Mouse (Mus musculus): ENCODE measurements around the gene Tnnc2. TPM values are rescaled to one million over a fixed set of nuclear protein-coding genes. Genes with fewer than 3 reads are reported as not detected.

The Tnnc2 gene
- polyA plus RNA-seq, 1 experiment from 2014 or later = 8.4 TPM

- DNase-seq (no peak), ATAC-seq (ENCODE audit: low read depth) (no peak)
- Histone ChIP-seq H3K9ac (peak overlapping the region; percentile 96), H3K9me3 (replicated peaks) (no peaks in the 10 kb centered on the region), H3K4me3 (replicated peaks) (peak overlapping the region; percentile 83), H3K36me3 (peaks cover 63% of the 10 kb centered on the region), H3K4me2 (peak overlapping the region; percentile 78), H3K4me1 (replicated peaks) (peaks cover 64% of the 10 kb centered on the region), H3K27me3 (no peaks in the 10 kb centered on the region), H3K27ac (peak overlapping the region; percentile 95)
- under 1% methylated on average over 15 of the region's 15 CpGs for WGBS (ENCODE audit: insufficient replicate concordance)
These were observed 9.5 kb downstream of the Tnnc2 start for GRCm38 (mm10) chr2:164770279-164770678.

GRCm38 (mm10) chr2:164769258-164770037 lies 10.3 kb downstream of the Tnnc2 start, which contains the start of gene Ube2c:
Ube2c (plus strand) TSS chr2:164769898.
- DNase-seq = peak; percentile 99
- peak; percentile 94 for ATAC-seq (ENCODE audit: low read depth)
- Histone ChIP-seq H3K36me3 (peaks cover 71% of the 10 kb centered on the region), H3K27ac (peak within 1 kb of the TSS; percentile 95), H3K9me3 (replicated peaks) (no peaks in the 10 kb centered on the region), H3K27me3 (no peaks in the 10 kb centered on the region), H3K4me1 (replicated peaks) (peaks cover 68% of the 10 kb centered on the region), H3K4me3 (replicated peaks) (peak within 1 kb of the TSS; percentile 83), H3K9ac (peak within 1 kb of the TSS; percentile 96), H3K4me2 (peak within 1 kb of the TSS; percentile 78)
- 2% methylated on average over 53 of the region's 53 CpGs for WGBS (ENCODE audit: insufficient replicate concordance)

GRCm38 (mm10) chr2:164767812-164768540 lies 11.8 kb downstream of the Tnnc2 start:
- Histone ChIP-seq H3K4me1 (replicated peaks) (peaks cover 63% of the 10 kb centered on the region), H3K9ac (peak overlapping the region; percentile 22), H3K9me3 (replicated peaks) (no peaks in the 10 kb centered on the region), H3K36me3 (peaks cover 76% of the 10 kb centered on the region), H3K27me3 (no peaks in the 10 kb centered on the region), H3K4me2 (peak overlapping the region; percentile 73), H3K27ac (peak overlapping the region; percentile 65), H3K4me3 (replicated peaks) (peak overlapping the region; percentile 67; the same call in 1 of the 2 replicates)
- ATAC-seq (ENCODE audit: low read depth) (no peak), DNase-seq (no peak)
- 92% methylated on average over 15 of the region's 15 CpGs for WGBS (ENCODE audit: insufficient replicate concordance)

GRCm38 (mm10) chr2:164765841-164766240 lies 13.9 kb downstream of the Tnnc2 start:
- peak overlapping the region; percentile 33; the same call in 1 of the 2 replicates for H3K9ac ChIP-seq
- H3K27ac ChIP-seq = peak overlapping the region; percentile 71
- H3K4me2 ChIP-seq = no peak overlapping the region
- peaks cover 63% of the 10 kb centered on the region for H3K4me1 ChIP-seq (replicated peaks)
- H3K36me3 ChIP-seq = peaks cover 76% of the 10 kb centered on the region
- ATAC-seq (ENCODE audit: low read depth) = no peak
- no peak overlapping the region for H3K4me3 ChIP-seq (replicated peaks)
- no peak for DNase-seq
- WGBS (ENCODE audit: insufficient replicate concordance) = 73% methylated on average over 3 of the region's 3 CpGs
- no peaks in the 10 kb centered on the region for H3K27me3 ChIP-seq
- H3K9me3 ChIP-seq (replicated peaks) = no peaks in the 10 kb centered on the region

DNA sequence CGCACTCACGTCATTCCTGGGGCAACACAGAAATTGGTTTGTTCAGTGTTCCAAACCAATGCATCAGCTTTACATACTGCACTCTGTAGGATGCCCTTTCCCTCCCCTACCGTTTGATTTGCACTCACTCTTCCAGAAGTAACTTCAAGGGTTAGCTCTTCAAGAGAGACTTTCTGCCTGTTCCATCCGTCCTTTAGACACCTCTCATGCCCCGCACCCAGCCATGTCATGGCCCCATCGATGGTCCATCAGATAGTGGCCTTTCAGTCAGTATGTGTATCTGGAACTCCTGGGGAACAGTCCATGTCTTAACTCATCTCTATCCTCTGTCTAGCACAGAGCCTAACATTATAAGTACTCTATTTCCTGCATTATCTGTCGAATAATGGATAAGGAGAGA lies 17.2 kb downstream of the Tnnc2 start:
- Histone ChIP-seq H3K36me3 (peaks cover 89% of the 10 kb centered on the region), H3K4me2 (peak overlapping the region; percentile 56; the same call in 1 of the 2 replicates), H3K4me1 (replicated peaks) (peaks cover 80% of the 10 kb centered on the region), H3K4me3 (replicated peaks) (no peak overlapping the region), H3K9me3 (replicated peaks) (no peaks in the 10 kb centered on the region), H3K27ac (peak overlapping the region; percentile 98), H3K9ac (peak overlapping the region; percentile 68), H3K27me3 (no peaks in the 10 kb centered on the region)
- DNase-seq = no peak
- 0 out of 2 replicates have a peak, but pooled peaks have one; percentile 7 for ATAC-seq (ENCODE audit: low read depth)
- WGBS (ENCODE audit: insufficient replicate concordance) = 79% methylated on average over 7 of the region's 7 CpGs

DNA sequence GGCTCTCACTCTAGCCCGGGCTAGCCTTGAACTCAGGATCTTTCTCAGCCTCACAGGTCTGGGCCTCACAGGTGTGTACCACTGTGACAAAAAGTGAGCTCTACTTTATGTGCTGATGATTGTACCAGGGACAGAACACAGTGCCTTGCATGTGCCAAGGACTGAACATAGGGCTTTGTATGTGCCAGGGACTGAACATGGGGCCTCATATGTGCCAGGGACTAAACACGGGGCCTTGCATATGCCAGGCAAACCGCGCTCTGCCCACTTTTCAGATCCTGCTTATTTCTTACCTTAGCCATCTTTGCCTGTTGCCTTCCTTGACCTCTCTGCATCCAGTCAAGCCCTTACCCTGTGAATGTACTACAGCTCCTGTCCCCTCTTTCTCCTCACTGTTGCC lies 17.8 kb downstream of the Tnnc2 start:
- Histone ChIP-seq H3K36me3 (peaks cover 89% of the 10 kb centered on the region), H3K27ac (peak overlapping the region; percentile 98), H3K4me3 (replicated peaks) (no peak overlapping the region), H3K9me3 (replicated peaks) (no peaks in the 10 kb centered on the region), H3K27me3 (no peaks in the 10 kb centered on the region), H3K4me1 (replicated peaks) (peaks cover 81% of the 10 kb centered on the region), H3K9ac (peak overlapping the region; percentile 68), H3K4me2 (peak overlapping the region; percentile 56)
- DNase-seq = no peak
- 88% methylated on average over 4 of the region's 4 CpGs for WGBS (ENCODE audit: insufficient replicate concordance)
- ATAC-seq (ENCODE audit: low read depth) = no peak

DNA sequence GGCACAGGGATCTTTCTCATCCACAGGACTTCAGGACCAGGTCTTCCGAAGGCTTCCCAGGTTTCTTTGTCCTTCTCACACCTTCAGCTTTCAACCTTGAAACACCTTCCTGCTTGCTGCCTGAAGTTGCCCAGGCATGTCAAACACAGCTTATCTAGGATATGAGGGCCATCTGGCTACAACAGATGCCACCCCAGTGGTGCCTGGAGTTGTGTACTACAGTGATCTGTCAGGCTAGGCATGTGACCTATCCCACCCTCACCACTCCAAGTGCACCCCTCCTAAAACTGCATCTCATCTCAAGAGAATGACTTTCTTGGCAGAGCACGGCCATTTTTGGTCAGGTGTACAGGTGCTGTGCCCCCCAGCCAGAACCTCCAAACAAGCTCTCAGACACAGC lies 18.3 kb downstream of the Tnnc2 start:
- peak; percentile 75 for DNase-seq
- Histone ChIP-seq H3K4me2 (peak overlapping the region; percentile 56), H3K9ac (peak overlapping the region; percentile 68), H3K27ac (peak overlapping the region; percentile 98), H3K4me1 (replicated peaks) (peaks cover 81% of the 10 kb centered on the region), H3K27me3 (no peaks in the 10 kb centered on the region), H3K9me3 (replicated peaks) (no peaks in the 10 kb centered on the region; the same call in 1 of the 2 replicates), H3K4me3 (replicated peaks) (no peak overlapping the region), H3K36me3 (peaks cover 89% of the 10 kb centered on the region)
- ATAC-seq (ENCODE audit: low read depth) = peak; percentile 90
- WGBS (ENCODE audit: insufficient replicate concordance) = 65% methylated on average over 2 of the region's 2 CpGs

- 44% methylated on average over 4 of the region's 4 CpGs for WGBS (ENCODE audit: insufficient replicate concordance)
- Histone ChIP-seq H3K36me3 (peaks cover 89% of the 10 kb centered on the region), H3K4me3 (replicated peaks) (peak overlapping the region; percentile 29), H3K4me2 (peak overlapping the region; percentile 56), H3K27ac (peak overlapping the region; percentile 98), H3K9me3 (replicated peaks) (no peaks in the 10 kb centered on the region; the same call in 1 of the 2 replicates), H3K4me1 (replicated peaks) (peaks cover 82% of the 10 kb centered on the region), H3K27me3 (no peaks in the 10 kb centered on the region), H3K9ac (peak overlapping the region; percentile 68)
- DNase-seq (peak; percentile 78), ATAC-seq (ENCODE audit: low read depth) (peak; percentile 74)
These were observed 19.5 kb downstream of the Tnnc2 start for GRCm38 (mm10) chr2:164760059-164760833.

GRCm38 (mm10) chr2:164758692-164759091 lies 21.1 kb downstream of the Tnnc2 start:
- peak overlapping the region; percentile 98 for H3K27ac ChIP-seq
- H3K4me2 ChIP-seq = peak overlapping the region; percentile 56
- H3K27me3 ChIP-seq = no peaks in the 10 kb centered on the region
- H3K9ac ChIP-seq = peak overlapping the region; percentile 68
- WGBS (ENCODE audit: insufficient replicate concordance) = 43% methylated on average over 1 of the region's 1 CpGs
- peaks cover 94% of the 10 kb centered on the region for H3K36me3 ChIP-seq
- ATAC-seq (ENCODE audit: low read depth) = peak; percentile 71
- no peaks in the 10 kb centered on the region; the same call in 1 of the 2 replicates for H3K9me3 ChIP-seq (replicated peaks)
- peaks cover 89% of the 10 kb centered on the region for H3K4me1 ChIP-seq (replicated peaks)
- peak; percentile 67 for DNase-seq
- 0 out of 2 replicates have a peak overlapping the region, but pooled peaks have one; percentile 4 for H3K4me3 ChIP-seq (replicated peaks)

- peak overlapping the region; percentile 98 for H3K27ac ChIP-seq
- H3K9ac ChIP-seq = peak overlapping the region; percentile 68
- no peak overlapping the region for H3K4me3 ChIP-seq (replicated peaks)
- H3K9me3 ChIP-seq (replicated peaks) = no peaks in the 10 kb centered on the region; the same call in 1 of the 2 replicates
- WGBS (ENCODE audit: insufficient replicate concordance) = 90% methylated on average over 11 of the region's 11 CpGs
- no peaks in the 10 kb centered on the region for H3K27me3 ChIP-seq
- H3K36me3 ChIP-seq = peaks cover 94% of the 10 kb centered on the region
- H3K4me1 ChIP-seq (replicated peaks) = peaks cover 82% of the 10 kb centered on the region
- DNase-seq (no peak), ATAC-seq (ENCODE audit: low read depth) (no peak)
- H3K4me2 ChIP-seq = peak overlapping the region; percentile 56
These were observed 21.9 kb downstream of the Tnnc2 start for GRCm38 (mm10) chr2:164757841-164758240.
